Mouse (Mus musculus) frontal cortex, postnatal 14 days (tissue): ENCODE measurements around the gene Npr1.

Experiments used
- DNase-seq, 2 experiments: peaks; one replicate each; pipeline ENCODE4 v3.0.0; 2022; ENCODE audit warnings: low spot score in 2 of 2

Gene Npr1

DNA sequence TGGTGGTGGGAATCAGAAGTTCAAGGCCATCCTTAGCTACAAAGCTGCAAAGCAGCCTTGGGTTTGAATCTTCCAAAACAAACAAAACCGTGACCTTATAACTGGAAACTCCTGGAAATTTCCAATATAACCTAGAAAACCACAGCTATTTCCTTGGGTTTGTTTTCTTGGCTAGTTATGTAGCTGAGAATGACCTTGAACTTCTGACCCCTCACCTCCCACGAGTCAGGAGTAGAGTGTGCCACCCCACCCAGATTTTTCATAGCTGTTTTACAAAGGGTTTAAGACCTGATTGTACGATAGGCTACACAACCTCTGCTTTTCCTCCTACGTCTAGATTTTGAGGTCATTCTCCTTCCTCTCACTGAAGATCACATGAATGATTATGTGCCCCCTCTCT lies 28.5 kb downstream of the Npr1 start:
- DNase-seq, result no peak

DNA sequence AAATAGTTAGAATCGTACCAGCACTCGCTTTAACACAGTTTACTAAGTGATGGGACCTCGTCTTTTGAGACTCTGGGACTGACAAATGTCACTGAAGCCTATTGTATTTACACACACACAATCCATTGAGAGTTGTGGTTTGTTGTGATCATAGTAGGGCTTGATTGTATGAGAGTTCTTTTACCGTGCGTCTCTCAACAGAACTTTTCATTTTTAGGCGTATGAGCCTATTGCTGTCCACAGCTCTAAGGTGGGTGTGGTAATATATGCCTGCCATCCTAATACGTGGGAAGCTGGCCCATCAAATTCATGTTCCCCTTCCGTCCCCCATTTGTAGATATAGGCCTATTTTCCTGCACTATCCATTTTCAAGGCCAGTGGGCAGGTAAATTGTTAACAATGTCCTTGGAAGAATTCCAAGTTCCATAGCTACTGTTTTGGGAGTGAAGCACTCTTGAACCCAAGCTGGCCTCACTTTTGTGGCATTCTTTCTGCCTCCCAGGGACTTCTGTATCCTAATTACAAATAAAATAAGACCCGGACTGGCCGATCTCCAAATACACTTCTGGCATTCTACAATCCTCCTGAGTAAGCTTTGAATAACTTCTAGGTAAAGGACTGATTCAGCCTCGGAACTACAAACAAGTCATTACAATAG lies 31.5 kb downstream of the Npr1 start:
- DNase-seq, result no peak

DNA sequence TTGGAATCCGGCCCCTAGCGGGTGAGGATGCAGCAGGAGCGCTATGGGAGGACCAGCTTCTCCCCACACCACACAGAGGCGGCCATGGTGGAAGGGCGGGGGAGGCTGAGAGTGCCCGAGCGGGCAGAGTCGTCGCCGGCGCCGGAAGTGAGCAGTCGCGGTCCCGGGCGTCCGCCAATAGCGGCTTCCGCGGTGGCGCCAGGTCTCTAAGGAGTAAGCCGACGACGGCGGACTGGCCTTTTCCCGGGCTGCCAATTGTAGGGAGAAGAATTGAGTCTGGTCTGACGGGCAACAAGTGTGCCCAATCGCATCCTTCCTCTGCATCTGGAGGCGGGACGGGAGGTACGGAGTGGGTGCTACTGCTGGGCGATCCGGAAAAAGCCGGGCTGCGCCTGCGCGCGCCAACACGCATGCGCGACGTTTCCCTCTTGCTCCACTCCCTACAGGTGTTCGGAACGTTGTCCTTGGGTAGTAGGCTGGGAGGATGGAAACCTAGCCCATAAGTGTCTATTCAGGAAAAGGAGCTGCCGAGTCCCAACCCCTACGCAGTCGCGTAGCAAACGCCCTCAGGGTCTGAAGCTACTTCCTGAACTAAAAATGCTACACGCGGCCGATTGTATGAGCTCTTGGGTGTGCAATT lies 32.2 kb downstream of the Npr1 start, which contains the start of gene Ints3:
Gene Ints3 (minus strand): TSS at position 242 of the 640 bp plus-strand sequence.
- peak; percentile 99 to 100 for DNase-seq

DNA sequence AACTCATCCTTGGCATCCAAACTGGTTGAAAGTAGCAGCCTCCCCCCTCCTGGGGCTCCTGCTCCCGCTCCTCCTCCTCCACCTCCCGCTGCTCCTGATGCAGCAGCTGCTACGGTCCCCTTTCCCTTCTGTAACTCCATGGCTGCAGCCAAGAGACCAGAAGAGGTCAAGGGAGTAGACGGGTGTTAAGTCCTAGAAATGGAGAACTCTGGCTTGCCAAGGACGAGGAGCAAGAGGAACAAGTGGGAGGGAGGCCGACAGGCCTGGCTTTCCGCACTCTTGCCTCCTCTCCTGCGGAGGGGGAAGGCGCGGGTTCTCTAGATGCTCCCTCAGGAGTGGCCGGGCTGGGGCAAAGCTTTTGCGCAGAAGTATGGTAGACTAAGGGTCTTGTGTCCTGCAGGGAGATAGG lies 32.9 kb downstream of the Npr1 start:
- peak in 1 of 2 experiments; percentile 39 for DNase-seq

DNA sequence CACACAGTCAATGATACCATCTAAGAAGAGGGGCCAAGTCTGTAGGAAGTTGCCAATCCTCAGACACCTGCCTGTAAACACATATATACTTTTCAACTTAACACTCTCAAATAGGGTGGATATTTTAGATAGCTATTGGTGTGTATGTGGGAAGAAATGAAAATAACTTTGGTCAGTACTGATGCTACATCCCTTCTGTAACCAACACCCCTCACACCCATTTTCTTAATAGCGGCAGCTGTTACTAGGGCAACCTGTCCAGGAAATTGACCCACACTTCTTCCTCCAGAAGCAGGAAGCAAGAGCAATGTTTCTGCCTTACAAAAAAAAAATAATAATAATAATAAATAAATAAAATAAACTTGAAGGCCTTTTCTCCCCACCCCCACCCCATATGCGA lies 33.3 kb downstream of the Npr1 start:
- DNase-seq, result no peak

DNA sequence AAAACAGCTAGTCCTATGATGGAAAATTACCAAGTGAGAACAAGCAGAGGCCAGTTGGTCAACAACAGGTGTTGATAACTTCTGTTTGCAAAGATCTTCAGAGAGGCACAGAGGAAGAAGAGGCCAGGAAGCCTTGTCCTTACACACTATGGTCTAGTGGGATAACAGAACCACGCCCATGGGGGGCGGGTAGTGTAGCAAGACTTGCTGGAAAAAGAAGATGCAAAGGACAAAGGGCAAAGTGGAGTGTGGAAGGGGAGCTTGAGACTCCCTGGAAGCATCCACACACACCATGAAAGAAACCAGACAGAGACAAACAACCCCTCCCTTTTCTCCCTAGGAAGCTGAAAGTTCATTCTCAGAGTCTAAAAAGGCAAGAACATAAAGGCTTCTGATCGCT lies 36.1 kb downstream of the Npr1 start:
- DNase-seq, result no peak

DNA sequence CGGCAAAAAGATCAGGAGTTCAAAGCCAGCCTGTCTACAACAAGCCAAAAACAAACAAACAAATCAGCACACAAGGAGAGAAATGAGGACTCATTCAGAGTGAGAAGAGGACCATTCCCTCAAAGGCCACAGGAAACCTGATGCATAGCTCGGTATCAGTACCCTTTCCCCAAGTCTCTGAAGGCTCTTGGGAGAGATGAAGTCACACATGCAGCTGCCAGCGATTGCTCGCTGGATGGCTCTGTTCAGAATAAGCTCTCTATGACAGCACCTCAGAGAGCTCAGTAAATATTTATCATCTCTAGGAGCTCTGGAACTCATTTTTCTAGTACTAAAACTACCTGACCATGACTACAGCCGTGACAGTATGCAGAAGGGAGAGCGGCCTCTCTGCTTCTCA lies 37.5 kb downstream of the Npr1 start:
- DNase-seq, result no peak

DNA sequence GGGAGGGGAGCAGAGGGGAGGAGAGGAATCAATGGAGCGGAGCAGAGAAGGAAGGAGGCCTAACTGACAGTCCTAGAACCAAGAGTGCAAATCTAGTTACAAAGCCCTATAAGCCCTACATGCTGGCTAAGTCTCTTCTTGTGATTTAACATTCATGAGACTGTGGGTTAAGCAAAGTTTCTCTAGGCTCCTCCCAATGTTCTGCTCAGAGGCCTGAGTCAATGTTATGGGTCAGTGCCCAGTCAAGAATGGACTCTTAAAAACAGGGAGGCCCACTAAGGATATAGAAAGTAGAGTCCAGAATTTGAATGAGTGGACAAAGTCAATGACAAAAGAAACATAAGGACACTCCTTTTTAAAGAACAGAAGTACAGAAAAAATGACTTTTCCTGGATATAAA lies 38.1 kb downstream of the Npr1 start:
- DNase-seq, result no peak

DNA sequence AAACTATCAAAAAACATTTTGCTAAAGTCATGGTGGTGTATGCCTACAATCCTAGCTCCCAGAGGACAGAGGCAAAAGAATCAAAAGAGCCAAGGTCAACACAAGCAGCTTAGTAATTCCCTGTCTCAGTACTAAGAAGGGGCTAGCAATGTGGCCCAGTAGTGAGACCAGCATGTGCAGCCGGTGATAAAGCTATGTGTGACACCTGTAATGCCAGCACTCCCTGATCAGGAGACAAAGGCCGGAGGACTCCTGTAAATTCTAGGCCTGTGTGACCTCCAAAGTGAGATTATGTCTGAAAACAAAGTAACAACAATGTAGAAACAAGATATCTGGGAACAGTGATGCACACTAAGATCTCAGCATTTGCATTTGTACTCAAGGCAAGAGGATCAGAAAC lies 40.2 kb downstream of the Npr1 start:
- DNase-seq, result no peak

DNA sequence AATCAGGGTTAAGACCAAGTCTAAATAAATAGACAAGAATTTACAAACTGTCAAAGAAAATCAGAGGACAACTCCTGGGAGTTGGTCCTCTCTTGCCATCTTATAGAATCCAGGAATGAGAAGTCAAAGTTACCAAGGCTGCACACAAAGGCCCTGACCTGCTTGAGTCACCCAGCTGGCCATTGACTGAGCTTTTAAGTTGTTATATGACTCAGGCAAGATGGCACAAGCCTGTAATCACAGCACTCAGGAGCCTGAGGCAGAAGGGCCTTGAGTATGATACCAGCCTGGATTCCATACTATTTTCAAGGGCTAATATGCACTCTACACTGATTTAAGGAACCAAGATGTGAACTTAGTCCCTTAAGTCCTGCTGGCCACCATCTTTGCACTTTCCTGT lies 42.1 kb downstream of the Npr1 start:
- no peak for DNase-seq

DNA sequence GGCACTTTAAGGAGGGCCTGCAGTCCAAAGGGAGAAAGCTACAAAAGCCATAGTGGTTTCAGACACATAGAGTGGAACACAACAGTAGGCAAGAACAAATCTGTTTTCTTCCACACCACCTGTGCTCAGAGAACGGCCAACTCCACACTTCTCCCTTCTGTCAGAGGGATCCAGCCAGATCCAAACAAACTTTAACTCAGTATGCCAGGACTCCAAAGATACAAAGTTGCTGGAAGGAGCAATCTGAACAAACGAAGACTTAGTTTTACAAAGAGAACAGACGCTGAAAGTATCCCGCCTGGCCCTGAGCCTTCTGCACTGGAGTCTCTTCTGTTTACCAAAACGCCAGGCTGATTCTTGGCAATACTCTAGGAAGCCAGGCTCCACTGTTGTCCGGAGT lies 45.0 kb downstream of the Npr1 start:
- DNase-seq, result no peak

DNA sequence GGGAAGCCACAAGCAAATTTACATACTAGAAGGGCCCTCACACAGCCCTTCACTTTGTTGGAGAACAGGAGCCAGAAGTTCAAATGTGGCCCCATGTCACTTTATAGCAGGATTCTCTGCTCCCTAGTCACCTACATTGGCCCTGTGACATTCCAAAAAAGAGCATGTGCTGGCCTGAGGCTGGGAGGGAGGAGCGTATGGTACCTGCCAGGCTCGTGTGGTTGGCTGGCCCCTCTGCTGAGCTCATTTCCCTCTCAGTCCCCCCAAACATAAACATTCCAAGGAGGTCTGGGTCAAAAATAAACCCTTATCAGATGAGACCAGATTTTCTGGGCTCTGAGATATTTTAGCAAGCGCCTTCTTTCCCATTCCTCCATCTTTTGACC lies 52.7 kb downstream of the Npr1 start:
- no peak for DNase-seq

DNA sequence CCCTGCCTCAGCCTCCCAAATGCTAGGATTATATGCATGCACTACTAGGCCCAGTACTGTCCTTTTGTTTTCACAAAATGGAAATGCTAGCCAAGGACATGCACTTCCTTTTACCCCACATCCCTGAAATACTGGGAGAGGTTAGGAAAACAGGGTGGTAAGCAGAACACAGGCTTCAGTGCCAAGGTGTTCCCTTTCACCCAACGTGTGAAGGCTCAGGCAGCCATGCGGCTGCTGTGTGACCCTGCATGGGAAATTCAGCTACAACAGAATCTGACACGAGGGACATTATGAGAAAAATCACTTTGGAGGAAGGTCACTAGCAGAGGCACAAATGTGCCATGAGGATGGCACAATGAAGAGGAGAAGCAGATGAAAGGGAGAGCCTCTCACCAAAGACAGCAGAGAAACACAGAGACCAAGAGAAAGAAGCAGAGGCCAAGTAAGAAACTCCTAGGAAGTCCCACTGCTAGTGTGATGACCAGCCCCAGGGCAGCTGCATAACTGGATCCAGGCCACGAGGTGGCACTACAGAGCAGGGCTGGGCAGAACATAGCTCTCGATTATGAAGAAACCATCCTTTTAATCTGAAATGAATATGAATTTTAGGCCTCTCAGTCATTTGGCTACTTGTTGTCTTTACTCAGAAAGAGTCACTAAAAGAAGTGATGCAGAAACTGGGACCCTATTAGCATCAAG lies 53.2 kb downstream of the Npr1 start:
- peak in 1 of 2 experiments; percentile 57 for DNase-seq

DNA sequence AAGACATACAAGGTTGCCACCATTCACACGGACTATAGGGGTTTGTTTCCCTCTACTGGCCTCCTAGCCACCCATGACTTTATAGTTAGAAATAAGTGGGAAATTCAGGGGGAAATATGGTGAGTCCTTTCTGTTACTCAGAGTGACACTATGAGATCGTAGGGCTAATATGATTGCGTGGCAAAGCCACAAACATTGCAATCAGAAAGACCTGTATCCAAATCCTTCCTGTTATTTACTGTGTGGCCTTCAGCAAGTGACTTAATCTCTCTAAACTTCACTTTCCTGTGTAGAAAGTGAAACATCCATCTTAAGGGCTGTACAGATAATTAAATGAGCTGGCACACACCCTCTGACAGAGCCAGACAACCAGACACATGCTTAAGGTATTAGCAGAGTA lies 56.9 kb downstream of the Npr1 start:
- DNase-seq, result no peak

DNA sequence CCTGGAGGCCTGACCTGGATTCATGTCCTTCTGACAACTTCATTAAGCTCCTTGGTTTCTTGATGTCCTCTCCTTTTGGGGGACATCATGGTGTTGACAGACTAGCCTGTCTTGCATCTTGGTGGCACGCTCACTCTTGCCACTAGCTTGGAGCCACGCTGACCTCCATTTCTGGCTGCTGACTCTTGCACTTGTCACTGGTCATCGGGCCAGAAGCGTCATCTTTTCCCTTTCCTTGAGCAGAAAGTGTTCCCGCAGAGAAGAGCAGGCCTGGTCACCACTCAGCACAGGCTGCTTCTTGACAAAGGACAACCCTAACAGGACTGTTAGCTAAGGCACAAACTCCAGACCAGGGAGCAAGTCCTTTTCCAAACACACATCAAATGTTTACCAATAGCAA lies 59.3 kb downstream of the Npr1 start:
- no peak for DNase-seq

DNA sequence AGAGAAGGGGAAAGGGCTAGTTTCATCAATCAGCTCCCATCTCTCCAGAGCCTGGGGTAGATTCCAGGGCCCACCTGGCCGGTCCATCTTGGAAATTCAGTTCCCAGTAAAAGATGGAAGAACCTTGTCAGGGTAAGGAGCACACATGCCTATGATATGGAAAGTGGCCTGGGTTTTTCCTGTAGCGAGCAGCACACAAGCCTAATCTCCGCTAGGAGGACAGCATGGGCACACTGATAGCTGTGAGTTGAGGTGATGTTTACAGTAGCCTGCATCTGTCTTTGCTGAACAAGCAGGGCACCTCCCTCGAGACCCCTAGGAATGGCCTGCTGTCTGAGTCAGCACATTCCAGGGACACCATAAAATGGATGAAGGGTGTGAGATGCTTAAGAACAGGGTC lies 61.1 kb downstream of the Npr1 start:
- no peak for DNase-seq

DNA sequence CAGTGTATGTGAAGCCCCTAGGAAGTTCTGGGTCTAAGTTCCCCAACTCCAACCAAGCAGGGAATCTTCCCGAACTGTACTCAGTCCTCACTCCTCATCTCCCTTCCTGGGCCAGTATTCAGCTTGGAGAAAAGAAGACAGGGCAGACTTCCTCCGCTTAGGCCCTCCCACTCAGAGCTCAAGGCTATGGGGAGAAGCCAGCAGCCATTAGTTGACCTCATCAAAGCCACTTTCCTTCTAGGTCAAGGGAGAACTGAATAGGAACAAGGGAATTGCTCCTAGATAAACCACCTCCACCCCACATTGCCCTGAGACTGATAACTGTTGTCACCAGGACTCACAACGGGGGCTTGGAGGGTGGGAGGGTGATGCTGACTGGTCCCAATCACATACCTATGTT lies 61.5 kb downstream of the Npr1 start:
- no peak for DNase-seq

DNA sequence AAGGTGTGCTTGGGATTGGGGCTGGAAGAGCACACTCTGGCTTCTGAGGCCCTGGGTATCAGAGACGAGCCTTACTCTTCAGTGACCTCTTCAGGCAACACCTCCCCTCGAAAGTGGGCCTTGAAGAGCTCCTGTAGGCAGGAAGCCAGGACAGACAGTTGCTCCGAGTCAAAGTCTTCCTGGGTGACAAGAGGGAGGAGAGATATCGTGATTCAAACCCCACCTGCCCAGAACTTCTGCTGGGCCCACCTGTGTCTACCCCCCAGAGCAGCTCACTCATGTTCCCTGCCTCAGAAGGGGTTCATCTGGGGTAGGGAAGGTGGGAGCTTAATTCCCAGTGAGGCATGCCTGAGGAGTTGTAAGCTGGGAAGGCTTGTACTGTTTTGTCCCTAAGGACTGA lies 64.7 kb downstream of the Npr1 start:
- DNase-seq, result no peak
